Mouse (Mus musculus): Measurements from ENCODE around the gene Nek6.

- TF ChIP-seq CTCF (IDR thresholded peaks at IDR 0.05; ENCODE audit: low read depth) (no peak), EP300 (IDR thresholded peaks at IDR 0.05; ENCODE audit: low read depth) (no peak)
These were observed 105.8 kb downstream of the Nek6 start for GRCm38 (mm10) chr2:38616956-38617872.
